Mouse (Mus musculus): ENCODE data around the gene Epb41l5. TPM values are rescaled to one million over a fixed set of nuclear protein-coding genes. Genes with fewer than 3 reads are reported as not detected.

Epb41l5 gene
- polyA plus RNA-seq, 1 experiment = 11.3 TPM

GRCm38 (mm10) chr1:119650386-119650785 is 1.6 kb upstream of the Epb41l5 start:
- H3K27ac ChIP-seq (ENCODE audit: control insufficient read depth, insufficient read depth, low read depth, low read length) = no peak overlapping the region

GRCm38 (mm10) chr1:119649627-119650026 is 827 bp upstream of the Epb41l5 start:
- Histone ChIP-seq H3K4me1 (ENCODE audit: control insufficient read depth, insufficient read depth, low read length) (no peaks in the 10 kb centered on the region), H3K27me3 (ENCODE audit: control insufficient read depth, insufficient read depth, low read length) (no peaks in the 10 kb centered on the region), H3K36me3 (ENCODE audit: control insufficient read depth, insufficient read depth, low read length) (no peaks in the 10 kb centered on the region), H3K4me3 (ENCODE audit: control insufficient read depth, low read depth, low read length) (no peak overlapping the region), H3K27ac (ENCODE audit: control insufficient read depth, insufficient read depth, low read depth, low read length) (no peak overlapping the region)
- no peak for TF ChIP-seq POLR2A (IDR thresholded peaks at IDR 0.05; ENCODE audit: control insufficient read depth, low read depth, low read length)
- TF ChIP-seq CTCF (IDR thresholded peaks at IDR 0.05; ENCODE audit: control insufficient read depth, insufficient read depth, insufficient replicate concordance, low read depth, low read length) = no peak

More at GRCm38 (mm10) chr1:119650386-119650785, 1.6 kb upstream of the Epb41l5 start:
- no peak for TF ChIP-seq CTCF (IDR thresholded peaks at IDR 0.05; ENCODE audit: control insufficient read depth, insufficient read depth, insufficient replicate concordance, low read depth, low read length)
- TF ChIP-seq POLR2A (IDR thresholded peaks at IDR 0.05; ENCODE audit: control insufficient read depth, low read depth, low read length) = no peak
- H3K4me3 ChIP-seq (ENCODE audit: control insufficient read depth, low read depth, low read length) = no peak overlapping the region
- no peaks in the 10 kb centered on the region for H3K4me1 ChIP-seq (ENCODE audit: control insufficient read depth, insufficient read depth, low read length)
- H3K27me3 ChIP-seq (ENCODE audit: control insufficient read depth, insufficient read depth, low read length) = no peaks in the 10 kb centered on the region
- H3K36me3 ChIP-seq (ENCODE audit: control insufficient read depth, insufficient read depth, low read length) = no peaks in the 10 kb centered on the region

- no peak overlapping the region for H3K27ac ChIP-seq (ENCODE audit: control insufficient read depth, insufficient read depth, low read depth, low read length)
These were observed 2.4 kb downstream of the Epb41l5 start for GRCm38 (mm10) chr1:119646356-119646755.

GRCm38 (mm10) chr1:119642367-119642766 is 6.4 kb downstream of the Epb41l5 start:
- Histone ChIP-seq H3K4me1 (ENCODE audit: control insufficient read depth, insufficient read depth, low read length) (no peaks in the 10 kb centered on the region), H3K27ac (ENCODE audit: control insufficient read depth, insufficient read depth, low read depth, low read length) (peak overlapping the region; percentile 36), H3K27me3 (ENCODE audit: control insufficient read depth, insufficient read depth, low read length) (no peaks in the 10 kb centered on the region), H3K36me3 (ENCODE audit: control insufficient read depth, insufficient read depth, low read length) (peaks cover 3% of the 10 kb centered on the region; the same call in 1 of the 2 replicates), H3K4me3 (ENCODE audit: control insufficient read depth, low read depth, low read length) (no peak overlapping the region)
- TF ChIP-seq CTCF (IDR thresholded peaks at IDR 0.05; ENCODE audit: control insufficient read depth, insufficient read depth, insufficient replicate concordance, low read depth, low read length) (no peak; the same call in 1 of the 2 replicates), POLR2A (IDR thresholded peaks at IDR 0.05; ENCODE audit: control insufficient read depth, low read depth, low read length) (no peak)

More at GRCm38 (mm10) chr1:119646356-119646755, 2.4 kb downstream of the Epb41l5 start:
- H3K4me3 ChIP-seq (ENCODE audit: control insufficient read depth, low read depth, low read length) = no peak overlapping the region
- no peaks in the 10 kb centered on the region for H3K4me1 ChIP-seq (ENCODE audit: control insufficient read depth, insufficient read depth, low read length)
- H3K36me3 ChIP-seq (ENCODE audit: control insufficient read depth, insufficient read depth, low read length) = no peaks in the 10 kb centered on the region
- no peaks in the 10 kb centered on the region for H3K27me3 ChIP-seq (ENCODE audit: control insufficient read depth, insufficient read depth, low read length)
- TF ChIP-seq CTCF (IDR thresholded peaks at IDR 0.05; ENCODE audit: control insufficient read depth, insufficient read depth, insufficient replicate concordance, low read depth, low read length) = no peak
- no peak for TF ChIP-seq POLR2A (IDR thresholded peaks at IDR 0.05; ENCODE audit: control insufficient read depth, low read depth, low read length)

GRCm38 (mm10) chr1:119641090-119641812 is 7.5 kb downstream of the Epb41l5 start:
- Histone ChIP-seq H3K4me3 (ENCODE audit: control insufficient read depth, low read depth, low read length) (no peak overlapping the region), H3K27ac (ENCODE audit: control insufficient read depth, insufficient read depth, low read depth, low read length) (no peak overlapping the region), H3K4me1 (ENCODE audit: control insufficient read depth, insufficient read depth, low read length) (no peaks in the 10 kb centered on the region), H3K36me3 (ENCODE audit: control insufficient read depth, insufficient read depth, low read length) (peaks cover 3% of the 10 kb centered on the region; the same call in 1 of the 2 replicates), H3K27me3 (ENCODE audit: control insufficient read depth, insufficient read depth, low read length) (no peaks in the 10 kb centered on the region)
- no peak for TF ChIP-seq POLR2A (IDR thresholded peaks at IDR 0.05; ENCODE audit: control insufficient read depth, low read depth, low read length)

GRCm38 (mm10) chr1:119640006-119640405 is 8.8 kb downstream of the Epb41l5 start:
- Histone ChIP-seq H3K4me3 (ENCODE audit: control insufficient read depth, low read depth, low read length) (no peak overlapping the region), H3K4me1 (ENCODE audit: control insufficient read depth, insufficient read depth, low read length) (no peaks in the 10 kb centered on the region), H3K27ac (ENCODE audit: control insufficient read depth, insufficient read depth, low read depth, low read length) (no peak overlapping the region), H3K36me3 (ENCODE audit: control insufficient read depth, insufficient read depth, low read length) (peaks cover 3% of the 10 kb centered on the region; the same call in 1 of the 2 replicates), H3K27me3 (ENCODE audit: control insufficient read depth, insufficient read depth, low read length) (no peaks in the 10 kb centered on the region)
- no peak for TF ChIP-seq CTCF (IDR thresholded peaks at IDR 0.05; ENCODE audit: control insufficient read depth, insufficient read depth, insufficient replicate concordance, low read depth, low read length)
- TF ChIP-seq POLR2A (IDR thresholded peaks at IDR 0.05; ENCODE audit: control insufficient read depth, low read depth, low read length) = no peak

GRCm38 (mm10) chr1:119637188-119638023 is 11.4 kb downstream of the Epb41l5 start:
- no peaks in the 10 kb centered on the region for H3K27me3 ChIP-seq (ENCODE audit: control insufficient read depth, insufficient read depth, low read length)
- H3K36me3 ChIP-seq (ENCODE audit: control insufficient read depth, insufficient read depth, low read length) = peaks cover 3% of the 10 kb centered on the region; the same call in 1 of the 2 replicates
- H3K4me1 ChIP-seq (ENCODE audit: control insufficient read depth, insufficient read depth, low read length) = no peaks in the 10 kb centered on the region
- no peak overlapping the region for H3K4me3 ChIP-seq (ENCODE audit: control insufficient read depth, low read depth, low read length)
- TF ChIP-seq POLR2A (IDR thresholded peaks at IDR 0.05; ENCODE audit: control insufficient read depth, low read depth, low read length) (no peak), CTCF (IDR thresholded peaks at IDR 0.05; ENCODE audit: control insufficient read depth, insufficient read depth, insufficient replicate concordance, low read depth, low read length) (no peak)
- no peak overlapping the region for H3K27ac ChIP-seq (ENCODE audit: control insufficient read depth, insufficient read depth, low read depth, low read length)
